8 mouse cellular contexts compared by ENCODE assay signal in genomic region chr3:108256719-108257637, GRCm38 (mm10). TPM values are rescaled to one million over a fixed set of nuclear protein-coding genes. Genes with fewer than 3 reads are reported as not detected.
DNase-seq lines count a peak whose midpoint lies in the region; ATAC-seq and TF ChIP-seq lines count a peak whose summit lies in the region.

Psma5 (plus strand) TSS chr3:108256926.

- peak; percentile 68; the same call in 1 of the 2 replicates for TF ChIP-seq POLR2A in cortical plate, adult 2 months (IDR thresholded peaks at IDR 0.05; ENCODE audit: extremely low read depth, insufficient read depth, low read length)

- peaks cover 7% of the 10 kb centered on the region; the same call in 1 of the 2 replicates for H3K9me3 ChIP-seq in megakaryocyte, embryonic 14.5 days

- TF ChIP-seq CTCF in cortical plate, adult 2 months (IDR thresholded peaks at IDR 0.05; ENCODE audit: extremely low read depth, insufficient read depth, low read length), result no peak

- H3K27ac ChIP-seq in cortical plate, adult 2 months (ENCODE audit: insufficient read depth, low read length), result no peak within 1 kb of the TSS

- H3K27me3 ChIP-seq in megakaryocyte, embryonic 14.5 days (replicated peaks), result no peaks in the 10 kb centered on the region

- H3K4me1 ChIP-seq in cortical plate, adult 2 months (ENCODE audit: control insufficient read depth, insufficient read depth, low read length), result peaks cover 2% of the 10 kb centered on the region
- peaks cover 28% of the 10 kb centered on the region for H3K4me1 ChIP-seq in megakaryocyte, embryonic 14.5 days

- H3K36me3 ChIP-seq in megakaryocyte, embryonic 14.5 days (replicated peaks; ENCODE audit: low read length), result peaks cover 29% of the 10 kb centered on the region

- peak; percentile 100 for ATAC-seq in activated CD4-positive, CD25-positive, alpha-beta regulatory T cell, adult 4 months

- DNase-seq in gastrocnemius, adult 8-10 months (ENCODE audit: low spot score in 2 of 2), result peak; percentile 84 to 89
- peak; percentile 97 for DNase-seq in hindlimb bud, embryonic 11.5 days (ENCODE audit: extremely low spot score, low read depth, low spot score)
- peak; percentile 80 to 95 for DNase-seq in left cerebral cortex, adult 8-10 months (ENCODE audit: low spot score in 2 of 2)
- peak; percentile 98 for DNase-seq in right cerebral cortex, postnatal 10 days (ENCODE audit: low spot score in 2 of 2)
- peak; percentile 81 for DNase-seq in urinary bladder, postnatal 25 days (ENCODE audit: low spot score)

- peak within 1 kb of the TSS; percentile 41 for H3K4me3 ChIP-seq in cortical plate, adult 2 months (ENCODE audit: insufficient read depth, low read length)
- peak within 1 kb of the TSS; percentile 95 for H3K4me3 ChIP-seq in megakaryocyte, embryonic 14.5 days (replicated peaks)

RNA-seq across cellular contexts. Expression of gene Psma5, which starts in this region (rescaled TPM):
- polyA plus RNA-seq in activated CD4-positive, CD25-positive, alpha-beta regulatory T cell, adult 4 months (2017; shearing (Covaris generic)), result 100 to 1,000 TPM; 196 to 245 TPM
- 114 and 121 TPM in 2 replicates for polyA plus RNA-seq in cortical plate, adult 2 months (2012; rRNA removed)
- 10 to 100 TPM; 57.8 to 63.3 (median 60.8) TPM for total RNA-seq in gastrocnemius, adult 8-10 months (2022)
- 10 to 100 TPM; 73.0 to 80.5 (median 79.0) TPM for total RNA-seq in left cerebral cortex, adult 8-10 months (2022)
- polyA plus RNA-seq in megakaryocyte, embryonic 14.5 days (2012; ENCODE audit: insufficient read depth, low replicate concordance), result 6.0 TPM in 1 of 2 replicates, not detected in the other

Comparison
In these comparisons a context has a peak if more than half of its experiments do, and no peak if none do; other contexts are left out.
1. RNA of gene Psma5 (polyA plus RNA-seq): 196 to 245 TPM in activated CD4-positive, CD25-positive, alpha-beta regulatory T cell, adult 4 months and 114 to 121 TPM in cortical plate, adult 2 months; 6.0 TPM in megakaryocyte, embryonic 14.5 days; every median in the first group is over 10 times any median in the second.
2. Peak in every context shown above with its lines, with median percentiles within 50 percentile points of each other: DNase-seq.